Mouse (Mus musculus): Measurements from ENCODE around the gene Gm6482.
"Not testable (repeated sequence)": the region's sequence is repeated elsewhere in the genome, so short reads cannot be mapped to it uniquely, and the experiment has no call there.

The Gm6482 gene
- long read RNA-seq, experiment 1 = 0 reads
- long read RNA-seq, experiment 2 = 0 reads

- intact Hi-C loops (cut with DNase I) = not testable (repeated sequence)
These were observed at the start of gene Gm6482 for GRCm38 (mm10) chr14:41408181-41408580. Gene Gm6482 (minus strand): TSS chr14:41408281.

- intact Hi-C loops (cut with DNase I) = not testable (repeated sequence)
These were observed 45.3 kb upstream of the Gm6482 start, which contains the start of gene Gm7954 for GRCm38 (mm10) chr14:41453418-41453817. Gene Gm7954 (minus strand): TSS chr14:41453518.

- intact Hi-C loops (cut with DNase I) = not testable (repeated sequence)
These were observed 17.5 kb upstream of the Gm6482 start for GRCm38 (mm10) chr14:41425393-41426075.

GRCm38 (mm10) chr14:41424694-41425093 is 16.6 kb upstream of the Gm6482 start:
- intact Hi-C loops (cut with DNase I) = not testable (repeated sequence)

- intact Hi-C loops (cut with DNase I) = not testable (repeated sequence)
These were observed 21.8 kb downstream of the Gm6482 start, which contains the start of gene Gm7945 for GRCm38 (mm10) chr14:41386279-41386678. Gene Gm7945 (minus strand): TSS chr14:41386379.

Data from adrenal gland (tissue).